Mouse (Mus musculus) midbrain, embryonic 14.5 days (tissue): ENCODE measurements around the gene Myh2. TPM values are rescaled to one million over a fixed set of nuclear protein-coding genes. Genes with fewer than 3 reads are reported as not detected.

Experiments
- ATAC-seq: fragments of 200-750 bp; cut with Nextera tagmentation; 2 replicates; pipeline ENCODE4 v1.8.0; 2017; ENCODE audit warnings: moderate number of reproducible peaks, moderate library complexity; ENCODE audit not compliant: low FRiP score, low TSS enrichment
- DNase-seq: peaks from one replicate; pipeline ENCODE4 v3.0.0-alpha.2; 2015
- H3K27ac ChIP-seq: fragments of 300-500 bp; sonication (generic); replicated peaks from 2 replicates; pipeline ENCODE4 v1.5.1; 2014; ENCODE audit warnings: mild to moderate bottlenecking, low read depth, low read length, moderate library complexity
- H3K27me3 ChIP-seq: fragments of 300-500 bp; sonication (generic); 2 replicates; pipeline ENCODE4 v1.6.1; 2014; ENCODE audit warnings: low read length, control low read depth, mixed read lengths; ENCODE audit not compliant: control insufficient read depth, insufficient read depth
- H3K36me3 ChIP-seq: fragments of 300-500 bp; sonication (generic); 2 replicates; pipeline ENCODE4 v1.6.1; 2014; ENCODE audit warnings: low read length, control low read depth; ENCODE audit not compliant: control insufficient read depth, insufficient read depth
- H3K4me1 ChIP-seq: fragments of 300-500 bp; sonication (generic); 2 replicates; pipeline ENCODE4 v1.6.1; 2014; ENCODE audit warnings: mild to moderate bottlenecking, antibody characterized with exemption, low read length, control low read depth; ENCODE audit not compliant: control insufficient read depth, insufficient read depth
- H3K4me2 ChIP-seq: fragments of 300-500 bp; sonication (generic); 2 replicates; pipeline ENCODE4 v1.6.1; 2014; ENCODE audit warnings: mild to moderate bottlenecking, low read length, moderate library complexity
- H3K4me3 ChIP-seq: fragments of 300-500 bp; sonication (generic); replicated peaks from 2 replicates; pipeline ENCODE4 v1.5.1; 2014; ENCODE audit warnings: low read depth, low read length
- H3K9ac ChIP-seq: fragments of 300-500 bp; sonication (generic); replicated peaks from 2 replicates; pipeline ENCODE4 v1.6.1; 2014; ENCODE audit warnings: mild to moderate bottlenecking, low read length, moderate library complexity
- H3K9me3 ChIP-seq: fragments of 300-500 bp; sonication (generic); 2 replicates; pipeline ENCODE4 v1.6.1; 2016; ENCODE audit warnings: low read length, control low read depth, mixed read lengths; ENCODE audit not compliant: control insufficient read depth
- WGBS: fragments of 180-500 bp; shearing (Covaris S2); extraction: QIAGEN DNeasy Blood & Tissue Kit; methylation state at CpG from one replicate; pipeline ENCODE4 v1.1.7; 2014; 5-methylcytosine and 5-hydroxymethylcytosine counted together
- polyA plus RNA-seq: library from polyadenylated mRNA; unstranded; fragments of >200 nt; fragmentation: Nextera tagmentation; extraction: Ambion mirVana; gene quantifications from 2 replicates; pipeline ENCODE4 v1.2.1, GENCODE M21; 2014

Gene Myh2
- 0.04 and 0.16 TPM in 2 replicates for polyA plus RNA-seq

GRCm38 (mm10) chr11:67170727-67171126, at the start of gene Myh2:
Myh2 (plus strand) TSS chr11:67171027.
- H3K4me3 ChIP-seq = no peak within 1 kb of the TSS
- no peak within 1 kb of the TSS for H3K4me2 ChIP-seq
- no peaks in the 10 kb centered on the region for H3K36me3 ChIP-seq
- ATAC-seq = no peak
- no peaks in the 10 kb centered on the region for H3K27me3 ChIP-seq
- no peaks in the 10 kb centered on the region for H3K9me3 ChIP-seq
- no peak for DNase-seq
- 55% methylated on average over 14 of the region's 14 CpGs for WGBS
- no peaks in the 10 kb centered on the region for H3K4me1 ChIP-seq
- H3K9ac ChIP-seq = no peak within 1 kb of the TSS
- H3K27ac ChIP-seq = no peak within 1 kb of the TSS

- Histone ChIP-seq H3K4me1 (0 out of 2 replicates have a peak, but pooled peaks cover under 1% of the 10 kb centered on the region), H3K4me3 (no peak overlapping the region), H3K9ac (no peak overlapping the region), H3K27me3 (no peaks in the 10 kb centered on the region), H3K27ac (no peak overlapping the region), H3K9me3 (no peaks in the 10 kb centered on the region), H3K36me3 (no peaks in the 10 kb centered on the region), H3K4me2 (no peak overlapping the region)
- ATAC-seq (no peak), DNase-seq (peak; percentile 54)
- 56% methylated on average over 7 of the region's 7 CpGs for WGBS
Observed at GRCm38 (mm10) chr11:67124943-67125342, 45.9 kb upstream of the Myh2 start.

GRCm38 (mm10) chr11:67125361-67125760, 45.5 kb upstream of the Myh2 start:
- 71% methylated on average over 17 of the region's 17 CpGs for WGBS

GRCm38 (mm10) chr11:67133526-67133925, 37.3 kb upstream of the Myh2 start:
- WGBS = 90% methylated on average over 2 of the region's 2 CpGs
- H3K4me1 ChIP-seq = no peaks in the 10 kb centered on the region
- no peaks in the 10 kb centered on the region for H3K9me3 ChIP-seq
- ATAC-seq = no peak
- no peak overlapping the region for H3K27ac ChIP-seq
- H3K4me2 ChIP-seq = no peak overlapping the region
- no peak overlapping the region for H3K4me3 ChIP-seq
- no peak overlapping the region for H3K9ac ChIP-seq
- H3K27me3 ChIP-seq = no peaks in the 10 kb centered on the region
- no peaks in the 10 kb centered on the region for H3K36me3 ChIP-seq
- DNase-seq = no peak

More at GRCm38 (mm10) chr11:67125361-67125760, 45.5 kb upstream of the Myh2 start:
- no peaks in the 10 kb centered on the region for H3K4me1 ChIP-seq
- H3K4me3 ChIP-seq = no peak overlapping the region
- H3K27me3 ChIP-seq = no peaks in the 10 kb centered on the region
- no peak overlapping the region for H3K9ac ChIP-seq
- no peak overlapping the region for H3K4me2 ChIP-seq
- no peaks in the 10 kb centered on the region for H3K36me3 ChIP-seq
- H3K9me3 ChIP-seq = no peaks in the 10 kb centered on the region
- H3K27ac ChIP-seq = no peak overlapping the region
- DNase-seq (no peak), ATAC-seq (no peak)

GRCm38 (mm10) chr11:67134654-67135053, 36.2 kb upstream of the Myh2 start:
- no peak overlapping the region for H3K4me3 ChIP-seq
- no peak overlapping the region for H3K9ac ChIP-seq
- no peaks in the 10 kb centered on the region for H3K27me3 ChIP-seq
- H3K4me2 ChIP-seq = no peak overlapping the region
- H3K36me3 ChIP-seq = no peaks in the 10 kb centered on the region
- DNase-seq = peak; percentile 59
- 46% methylated on average over 6 of the region's 6 CpGs for WGBS
- no peak; the same call in 1 of the 2 replicates for ATAC-seq
- no peaks in the 10 kb centered on the region for H3K9me3 ChIP-seq
- H3K27ac ChIP-seq = no peak overlapping the region; the same call in 1 of the 2 replicates
- no peaks in the 10 kb centered on the region for H3K4me1 ChIP-seq

GRCm38 (mm10) chr11:67135532-67135931, 35.3 kb upstream of the Myh2 start:
- H3K9me3 ChIP-seq = no peaks in the 10 kb centered on the region
- H3K36me3 ChIP-seq = no peaks in the 10 kb centered on the region
- H3K27me3 ChIP-seq = no peaks in the 10 kb centered on the region
- no peak overlapping the region for H3K4me3 ChIP-seq
- ATAC-seq = no peak
- H3K9ac ChIP-seq = no peak overlapping the region
- no peak for DNase-seq
- H3K4me2 ChIP-seq = no peak overlapping the region
- 93% methylated on average over 2 of the region's 2 CpGs for WGBS
- H3K27ac ChIP-seq = no peak overlapping the region
- no peaks in the 10 kb centered on the region for H3K4me1 ChIP-seq

- H3K27ac ChIP-seq = no peak overlapping the region
- H3K9ac ChIP-seq = no peak overlapping the region
- no peaks in the 10 kb centered on the region for H3K9me3 ChIP-seq
- no peaks in the 10 kb centered on the region for H3K4me1 ChIP-seq
- H3K27me3 ChIP-seq = no peaks in the 10 kb centered on the region
- ATAC-seq (no peak), DNase-seq (no peak)
- no peak overlapping the region for H3K4me3 ChIP-seq
- H3K36me3 ChIP-seq = no peaks in the 10 kb centered on the region
- WGBS = 91% methylated on average over 8 of the region's 8 CpGs
- no peak overlapping the region for H3K4me2 ChIP-seq
Observed at GRCm38 (mm10) chr11:67139556-67139955, 31.3 kb upstream of the Myh2 start.

- H3K4me1 ChIP-seq = no peaks in the 10 kb centered on the region
- no peaks in the 10 kb centered on the region for H3K9me3 ChIP-seq
- H3K36me3 ChIP-seq = no peaks in the 10 kb centered on the region
- ATAC-seq = no peak
- H3K27me3 ChIP-seq = no peaks in the 10 kb centered on the region
- no peak overlapping the region for H3K27ac ChIP-seq
- H3K4me2 ChIP-seq = no peak overlapping the region
- 90% methylated on average over 5 of the region's 5 CpGs for WGBS
- no peak for DNase-seq
- H3K9ac ChIP-seq = no peak overlapping the region
- no peak overlapping the region for H3K4me3 ChIP-seq
Observed at GRCm38 (mm10) chr11:67140175-67140574, 30.7 kb upstream of the Myh2 start.

- no peaks in the 10 kb centered on the region for H3K9me3 ChIP-seq
- H3K4me1 ChIP-seq = no peaks in the 10 kb centered on the region
- H3K27me3 ChIP-seq = no peaks in the 10 kb centered on the region
- H3K4me3 ChIP-seq = no peak overlapping the region
- no peak overlapping the region for H3K27ac ChIP-seq
- WGBS = 85% methylated on average over 6 of the region's 6 CpGs
- no peak for ATAC-seq
- no peak overlapping the region for H3K9ac ChIP-seq
- H3K36me3 ChIP-seq = no peaks in the 10 kb centered on the region
- H3K4me2 ChIP-seq = no peak overlapping the region
- DNase-seq = no peak
Observed at GRCm38 (mm10) chr11:67141031-67141430, 29.8 kb upstream of the Myh2 start.
